Mouse (Mus musculus): ENCODE results near the gene 1700020L24Rik. TPM values are rescaled to one million over a fixed set of nuclear protein-coding genes. Genes with fewer than 3 reads are reported as not detected.

1700020L24Rik gene
- polyA plus RNA-seq, 1 experiment from 2014 or later = 0.68 TPM

DNA sequence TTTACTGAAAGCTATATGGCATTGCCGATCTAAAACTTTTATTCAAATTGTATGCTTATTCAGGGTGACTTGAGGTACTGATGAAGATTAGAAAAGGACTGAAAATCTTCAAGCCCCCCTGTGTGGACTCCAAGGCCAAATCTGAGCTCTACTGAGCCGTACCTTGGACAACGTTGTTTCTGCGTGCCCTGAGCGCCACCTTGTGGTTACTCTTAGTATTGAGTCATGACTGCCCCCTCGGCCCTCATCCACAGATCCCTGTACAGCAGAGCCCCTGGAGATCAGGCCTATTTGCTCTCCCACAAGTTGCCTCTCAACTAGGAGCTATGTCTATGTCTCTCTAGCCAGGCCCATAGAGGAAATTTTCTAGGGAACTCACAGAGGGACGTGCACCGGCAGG is 12.8 kb upstream of the 1700020L24Rik start:
- peaks cover 8% of the 10 kb centered on the region; the same call in 1 of the 2 replicates for H3K27me3 ChIP-seq (ENCODE audit: control insufficient read depth, insufficient read depth, low read length)
- no peaks in the 10 kb centered on the region for H3K4me1 ChIP-seq (replicated peaks; ENCODE audit: control insufficient read depth, insufficient read depth, low read length)
- WGBS = 8% methylated on average over 8 of the region's 8 CpGs
- no peak; the same call in 1 of the 2 replicates for ATAC-seq (replicated peaks; ENCODE audit: low FRiP score)
- no peak overlapping the region for H3K4me3 ChIP-seq (ENCODE audit: low read depth, low read length)
- no peak overlapping the region for H3K4me2 ChIP-seq (ENCODE audit: low read depth, low read length, severe bottlenecking)
- no peaks in the 10 kb centered on the region for H3K9me3 ChIP-seq (ENCODE audit: control insufficient read depth, low read length)
- DNase-seq (ENCODE audit: low spot score) = peak; percentile 87
- H3K36me3 ChIP-seq (ENCODE audit: control insufficient read depth, insufficient read depth, low read length) = no peaks in the 10 kb centered on the region
- no peak overlapping the region for H3K27ac ChIP-seq (ENCODE audit: low read depth, low read length)
- H3K9ac ChIP-seq (ENCODE audit: low read length) = no peak overlapping the region

DNA sequence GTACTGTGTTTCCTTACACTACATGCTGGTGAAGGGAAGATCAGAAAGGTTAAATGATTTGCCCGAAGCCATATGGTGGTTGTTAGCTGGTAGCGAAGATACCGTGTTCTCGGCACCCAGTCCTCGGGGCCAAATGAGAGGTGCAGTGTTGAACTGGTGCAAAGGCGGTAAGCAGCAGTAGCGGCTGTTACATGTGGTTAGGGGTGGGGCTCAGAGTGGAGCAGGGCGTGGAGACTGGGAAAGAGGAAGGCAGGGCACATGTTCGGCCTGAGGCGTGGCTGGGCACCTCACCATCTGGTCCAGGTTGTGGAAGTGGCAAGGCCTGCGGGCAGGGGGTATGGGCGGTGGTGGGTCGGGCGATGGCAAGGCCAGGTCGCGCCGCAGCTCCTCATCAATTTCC is 10.5 kb upstream of the 1700020L24Rik start:
- Histone ChIP-seq H3K27me3 (ENCODE audit: control insufficient read depth, insufficient read depth, low read length) (0 out of 2 replicates have a peak, but pooled peaks cover 2% of the 10 kb centered on the region), H3K27ac (ENCODE audit: low read depth, low read length) (no peak overlapping the region), H3K4me3 (ENCODE audit: low read depth, low read length) (no peak overlapping the region), H3K9me3 (ENCODE audit: control insufficient read depth, low read length) (no peaks in the 10 kb centered on the region), H3K4me2 (ENCODE audit: low read depth, low read length, severe bottlenecking) (no peak overlapping the region), H3K9ac (ENCODE audit: low read length) (no peak overlapping the region), H3K4me1 (replicated peaks; ENCODE audit: control insufficient read depth, insufficient read depth, low read length) (no peaks in the 10 kb centered on the region), H3K36me3 (ENCODE audit: control insufficient read depth, insufficient read depth, low read length) (no peaks in the 10 kb centered on the region)
- DNase-seq (ENCODE audit: low spot score) = no peak
- no peak for ATAC-seq (replicated peaks; ENCODE audit: low FRiP score)
- WGBS = 43% methylated on average over 17 of the region's 17 CpGs

DNA sequence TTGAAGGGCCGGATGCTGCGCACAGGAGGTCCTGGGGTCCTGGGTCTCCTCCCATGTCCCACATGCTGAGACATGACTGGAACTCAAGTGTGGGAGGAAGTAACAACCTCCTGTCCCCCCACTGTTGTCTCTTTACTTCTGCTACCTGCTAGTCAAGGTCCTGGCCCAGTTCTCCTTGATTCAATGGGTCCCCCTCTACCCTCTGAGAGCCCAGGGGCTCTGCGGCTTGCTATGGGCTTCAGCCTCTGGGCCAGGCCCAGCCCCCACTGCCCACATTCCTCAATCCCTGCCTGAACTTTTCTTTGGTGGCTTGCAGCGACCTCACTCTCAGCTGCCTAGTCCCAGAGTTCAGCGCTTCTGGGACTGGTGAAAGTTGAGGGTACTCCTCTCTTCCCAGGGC is 8.1 kb upstream of the 1700020L24Rik start, which contains the start of gene Gas2l2:
Gas2l2 (minus strand) TSS at position 101 of the 400 bp plus-strand sequence.
- no peak for ATAC-seq (replicated peaks; ENCODE audit: low FRiP score)
- Histone ChIP-seq H3K36me3 (ENCODE audit: control insufficient read depth, insufficient read depth, low read length) (no peaks in the 10 kb centered on the region), H3K9ac (ENCODE audit: low read length) (no peak within 1 kb of the TSS), H3K9me3 (ENCODE audit: control insufficient read depth, low read length) (no peaks in the 10 kb centered on the region), H3K27me3 (ENCODE audit: control insufficient read depth, insufficient read depth, low read length) (0 out of 2 replicates have a peak, but pooled peaks cover 2% of the 10 kb centered on the region), H3K27ac (ENCODE audit: low read depth, low read length) (no peak within 1 kb of the TSS), H3K4me1 (replicated peaks; ENCODE audit: control insufficient read depth, insufficient read depth, low read length) (no peaks in the 10 kb centered on the region), H3K4me2 (ENCODE audit: low read depth, low read length, severe bottlenecking) (no peak within 1 kb of the TSS), H3K4me3 (ENCODE audit: low read depth, low read length) (no peak within 1 kb of the TSS)
- DNase-seq (ENCODE audit: low spot score) = no peak
- WGBS = 49% methylated on average over 5 of the region's 5 CpGs

DNA sequence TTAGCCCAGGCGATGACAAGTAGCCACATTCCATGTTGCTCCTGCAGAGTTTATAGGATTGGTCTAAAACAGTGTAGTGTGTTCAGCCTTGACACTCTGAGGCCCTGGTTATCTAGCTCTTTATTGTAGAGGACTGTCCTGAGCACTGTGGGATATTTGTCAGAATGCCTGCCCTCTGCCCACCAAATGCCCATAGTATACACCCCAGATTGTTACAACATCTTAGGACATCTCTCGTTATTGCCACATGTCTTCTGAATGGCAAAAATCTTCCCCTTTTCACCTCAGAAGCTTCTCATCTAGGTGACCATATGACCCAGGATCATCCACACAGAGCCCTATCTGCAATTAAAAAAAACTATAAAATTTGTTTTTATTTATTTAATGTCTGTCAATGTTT is 4.9 kb upstream of the 1700020L24Rik start:
- Histone ChIP-seq H3K4me3 (ENCODE audit: low read depth, low read length) (no peak overlapping the region), H3K4me1 (replicated peaks; ENCODE audit: control insufficient read depth, insufficient read depth, low read length) (no peaks in the 10 kb centered on the region), H3K9ac (ENCODE audit: low read length) (no peak overlapping the region), H3K9me3 (ENCODE audit: control insufficient read depth, low read length) (no peaks in the 10 kb centered on the region), H3K27ac (ENCODE audit: low read depth, low read length) (no peak overlapping the region), H3K27me3 (ENCODE audit: control insufficient read depth, insufficient read depth, low read length) (no peaks in the 10 kb centered on the region), H3K4me2 (ENCODE audit: low read depth, low read length, severe bottlenecking) (no peak overlapping the region), H3K36me3 (ENCODE audit: control insufficient read depth, insufficient read depth, low read length) (no peaks in the 10 kb centered on the region)
- ATAC-seq (replicated peaks; ENCODE audit: low FRiP score) (no peak), DNase-seq (ENCODE audit: low spot score) (no peak)
- WGBS = 74% methylated on average over 2 of the region's 2 CpGs

DNA sequence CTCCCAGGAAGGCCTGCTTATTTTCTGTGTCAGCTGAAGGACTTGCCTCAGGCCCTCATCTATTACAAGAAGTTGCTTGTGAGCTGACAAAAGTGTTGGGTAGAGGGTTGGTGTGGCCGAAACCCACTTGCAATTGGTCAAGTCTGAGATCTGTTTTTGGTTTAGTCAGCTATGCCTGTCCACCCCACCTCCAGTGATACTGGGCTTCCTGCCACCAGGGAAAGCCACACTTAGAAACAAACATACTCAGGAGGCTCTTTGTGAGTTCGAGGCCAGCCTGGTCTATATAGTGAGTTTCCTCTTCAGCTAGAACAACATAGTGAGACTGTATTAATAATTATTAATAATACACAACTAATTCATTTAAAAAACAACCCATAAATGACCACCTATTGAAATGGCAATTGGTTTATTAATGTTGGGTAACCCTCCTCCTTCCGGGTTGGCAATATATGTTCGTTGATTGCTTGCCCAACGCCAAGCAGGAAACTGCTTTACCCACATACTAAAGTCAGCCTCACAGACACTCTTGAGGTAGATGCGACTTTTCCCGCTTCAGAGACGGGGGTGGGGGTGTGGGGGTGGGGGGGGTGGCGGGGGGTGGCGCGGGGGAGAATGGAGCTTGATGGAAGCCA is 2.1 kb downstream of the 1700020L24Rik start:
- H3K27me3 ChIP-seq (ENCODE audit: control insufficient read depth, insufficient read depth, low read length) = peaks cover 35% of the 10 kb centered on the region
- H3K36me3 ChIP-seq (ENCODE audit: control insufficient read depth, insufficient read depth, low read length) = no peaks in the 10 kb centered on the region
- H3K4me3 ChIP-seq (ENCODE audit: low read depth, low read length) = peak overlapping the region; percentile 54
- H3K4me1 ChIP-seq (replicated peaks; ENCODE audit: control insufficient read depth, insufficient read depth, low read length) = no peaks in the 10 kb centered on the region
- H3K4me2 ChIP-seq (ENCODE audit: low read depth, low read length, severe bottlenecking) = peak overlapping the region; percentile 84
- WGBS = 32% methylated on average over 11 of the region's 11 CpGs
- H3K9ac ChIP-seq (ENCODE audit: low read length) = no peak overlapping the region
- no peak overlapping the region for H3K27ac ChIP-seq (ENCODE audit: low read depth, low read length)
- H3K9me3 ChIP-seq (ENCODE audit: control insufficient read depth, low read length) = no peaks in the 10 kb centered on the region
- DNase-seq (ENCODE audit: low spot score) = no peak
- no peak for ATAC-seq (replicated peaks; ENCODE audit: low FRiP score)

DNA sequence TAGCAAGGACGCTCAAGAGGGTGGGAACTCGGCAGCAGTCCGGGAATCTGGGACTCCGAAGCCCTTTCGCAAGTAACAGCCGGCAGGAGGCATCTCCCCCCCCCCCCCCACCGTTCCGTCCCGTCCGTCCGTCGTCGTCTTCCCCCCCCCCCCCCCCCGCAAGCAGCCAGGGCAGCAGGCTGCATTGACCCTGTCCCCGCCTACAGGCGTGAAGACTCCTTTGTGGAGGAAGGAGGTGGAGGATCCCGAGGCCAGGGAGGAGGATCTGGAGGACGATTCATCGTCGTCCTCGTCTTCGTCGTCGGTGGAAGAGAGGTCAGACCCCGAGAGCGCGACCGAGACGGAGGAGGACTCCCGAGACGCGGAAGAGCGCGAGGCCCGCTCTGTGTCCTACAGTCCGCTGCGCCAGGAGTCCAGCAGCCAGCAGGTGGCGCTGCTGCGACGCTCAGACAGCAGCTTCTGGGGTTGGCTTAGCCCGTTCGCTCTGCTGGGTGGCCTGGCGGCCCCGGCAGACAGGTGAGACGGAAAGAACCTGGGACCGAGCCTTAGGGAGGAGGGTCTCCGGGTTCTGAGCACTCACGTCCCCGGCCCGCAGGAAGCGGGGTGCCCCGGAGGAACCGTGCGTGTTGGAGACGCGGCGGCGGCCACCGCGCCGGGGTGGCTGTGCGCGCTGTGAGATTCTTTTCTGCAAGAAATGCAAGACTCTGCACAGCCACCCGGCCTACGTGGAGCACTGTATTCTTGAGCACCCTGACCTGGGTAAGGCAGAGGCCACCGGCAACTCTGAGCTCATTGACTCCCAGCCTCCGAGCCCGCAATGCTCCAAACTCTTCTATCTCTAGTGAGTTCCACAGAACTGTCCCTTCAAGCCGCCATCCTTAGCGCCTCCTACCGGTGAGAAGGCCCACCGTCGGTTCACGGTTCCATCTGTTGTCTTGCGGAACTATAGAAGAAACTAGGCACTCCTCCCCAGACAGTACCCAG is 2.9 kb downstream of the 1700020L24Rik start:
- ATAC-seq (replicated peaks; ENCODE audit: low FRiP score) (peak; percentile 92), DNase-seq (ENCODE audit: low spot score) (peak; percentile 94)
- H3K9ac ChIP-seq (ENCODE audit: low read length) = peak overlapping the region; percentile 59
- H3K4me1 ChIP-seq (replicated peaks; ENCODE audit: control insufficient read depth, insufficient read depth, low read length) = no peaks in the 10 kb centered on the region; the same call in 1 of the 2 replicates
- H3K9me3 ChIP-seq (ENCODE audit: control insufficient read depth, low read length) = no peaks in the 10 kb centered on the region
- WGBS = under 1% methylated on average over 64 of the region's 75 CpGs
- no peak overlapping the region for H3K27ac ChIP-seq (ENCODE audit: low read depth, low read length)
- peaks cover 43% of the 10 kb centered on the region for H3K27me3 ChIP-seq (ENCODE audit: control insufficient read depth, insufficient read depth, low read length)
- H3K4me2 ChIP-seq (ENCODE audit: low read depth, low read length, severe bottlenecking) = peak overlapping the region; percentile 84
- H3K36me3 ChIP-seq (ENCODE audit: control insufficient read depth, insufficient read depth, low read length) = no peaks in the 10 kb centered on the region
- H3K4me3 ChIP-seq (ENCODE audit: low read depth, low read length) = peak overlapping the region; percentile 54

DNA sequence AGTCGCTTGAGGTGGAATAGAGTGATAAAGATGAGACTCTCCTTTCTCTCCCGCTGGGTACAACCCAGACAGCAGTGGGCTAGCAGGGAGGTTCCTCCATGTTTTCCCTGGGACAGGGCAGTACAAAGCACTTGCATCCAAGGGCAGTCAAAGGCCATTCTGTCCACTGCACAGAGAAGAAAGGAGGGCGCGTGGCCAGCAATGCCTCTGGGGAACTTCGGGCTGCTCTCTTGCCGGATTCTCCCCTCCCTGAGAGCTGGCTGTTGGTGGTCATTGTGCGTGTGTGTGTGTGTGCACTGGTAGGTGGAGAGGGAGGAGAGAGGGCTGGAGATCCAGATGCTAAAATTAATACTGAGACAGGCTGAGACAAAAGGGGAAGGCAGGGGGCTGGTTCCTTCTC is 3.8 kb downstream of the 1700020L24Rik start:
- no peak overlapping the region for H3K4me3 ChIP-seq (ENCODE audit: low read depth, low read length)
- ATAC-seq (replicated peaks; ENCODE audit: low FRiP score) (no peak), DNase-seq (ENCODE audit: low spot score) (no peak)
- H3K4me2 ChIP-seq (ENCODE audit: low read depth, low read length, severe bottlenecking) = no peak overlapping the region
- H3K27ac ChIP-seq (ENCODE audit: low read depth, low read length) = no peak overlapping the region
- H3K4me1 ChIP-seq (replicated peaks; ENCODE audit: control insufficient read depth, insufficient read depth, low read length) = no peaks in the 10 kb centered on the region; the same call in 1 of the 2 replicates
- no peaks in the 10 kb centered on the region for H3K9me3 ChIP-seq (ENCODE audit: control insufficient read depth, low read length)
- H3K36me3 ChIP-seq (ENCODE audit: control insufficient read depth, insufficient read depth, low read length) = no peaks in the 10 kb centered on the region
- WGBS = 38% methylated on average over 7 of the region's 7 CpGs
- peaks cover 45% of the 10 kb centered on the region for H3K27me3 ChIP-seq (ENCODE audit: control insufficient read depth, insufficient read depth, low read length)
- no peak overlapping the region for H3K9ac ChIP-seq (ENCODE audit: low read length)

DNA sequence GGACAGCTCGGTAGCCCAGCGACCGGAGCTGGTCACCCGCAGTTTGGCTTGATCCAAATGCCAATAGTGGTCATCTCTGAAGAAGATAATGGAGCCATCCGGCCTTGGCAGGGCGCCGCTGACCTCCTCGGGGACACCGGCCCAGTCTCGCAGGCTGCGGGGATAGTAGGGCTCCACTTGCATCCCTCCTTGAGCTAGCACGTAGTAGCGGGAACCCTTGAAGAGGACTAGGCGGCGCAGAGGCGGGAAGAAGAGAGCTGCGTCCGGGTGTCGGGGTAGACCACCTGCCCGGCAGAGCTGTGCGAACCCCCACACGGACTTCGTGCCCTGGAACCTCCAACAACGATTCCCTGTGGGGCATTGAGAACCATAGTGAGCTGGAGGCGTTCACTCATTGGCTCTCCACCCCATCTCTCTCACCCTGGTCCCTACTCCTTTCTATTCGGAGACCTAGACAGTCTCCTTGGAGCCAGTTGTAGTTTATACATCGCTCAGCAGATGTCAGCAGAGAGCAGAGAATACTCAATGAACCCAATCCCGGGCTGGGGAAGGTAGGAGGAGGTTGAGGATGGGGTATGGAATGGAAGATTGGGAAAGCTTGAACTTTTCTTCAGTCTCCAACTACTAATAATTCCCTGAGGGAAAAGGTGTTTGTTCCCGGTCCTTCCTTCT is 5.3 kb downstream of the 1700020L24Rik start:
- Histone ChIP-seq H3K9ac (ENCODE audit: low read length) (no peak overlapping the region), H3K27me3 (ENCODE audit: control insufficient read depth, insufficient read depth, low read length) (peaks cover 45% of the 10 kb centered on the region), H3K4me2 (ENCODE audit: low read depth, low read length, severe bottlenecking) (peak overlapping the region; percentile 44), H3K36me3 (ENCODE audit: control insufficient read depth, insufficient read depth, low read length) (no peaks in the 10 kb centered on the region), H3K9me3 (ENCODE audit: control insufficient read depth, low read length) (no peaks in the 10 kb centered on the region), H3K4me3 (ENCODE audit: low read depth, low read length) (peak overlapping the region; percentile 11; the same call in 1 of the 2 replicates), H3K27ac (ENCODE audit: low read depth, low read length) (no peak overlapping the region), H3K4me1 (replicated peaks; ENCODE audit: control insufficient read depth, insufficient read depth, low read length) (no peaks in the 10 kb centered on the region; the same call in 1 of the 2 replicates)
- WGBS = 12% methylated on average over 29 of the region's 29 CpGs
- ATAC-seq (replicated peaks; ENCODE audit: low FRiP score) = 0 out of 2 replicates have a peak, but pooled peaks have one; percentile 39
- peak; percentile 79 for DNase-seq (ENCODE audit: low spot score)

Data from forebrain, embryonic 11.5 days (tissue).